Mouse (Mus musculus) liver, embryonic 14.5 days (tissue): ENCODE measurements around the gene Arhgap10. TPM values are rescaled to one million over a fixed set of nuclear protein-coding genes. Genes with fewer than 3 reads are reported as not detected.

ENCODE experiments used
- ATAC-seq: fragments of 200-750 bp; cut with Nextera tagmentation; 2 replicates; pipeline ENCODE4 v1.8.0; 2017; ENCODE audit warnings: moderate number of reproducible peaks, mild to moderate bottlenecking, moderate library complexity; ENCODE audit not compliant: insufficient read depth
- DNase-seq, 3 experiments: peaks; one replicate each; pipeline ENCODE4 v3.0.0-alpha.2; 2012 to 2013; ENCODE audit warnings: low read depth in 3 of 3, low spot score in 3 of 3
- H3K27ac ChIP-seq: fragments of 300-500 bp; sonication (generic); 2 replicates; pipeline ENCODE4 v1.5.1; 2014; ENCODE audit warnings: moderate library complexity, mild to moderate bottlenecking, control low read depth, inconsistent platforms
- H3K27me3 ChIP-seq: fragments of 300-500 bp; sonication (generic); 2 replicates; pipeline ENCODE4 v1.6.1; 2014; ENCODE audit warnings: mild to moderate bottlenecking, low read length, moderate library complexity; ENCODE audit not compliant: control insufficient read depth, insufficient read depth
- H3K36me3 ChIP-seq: fragments of 300-500 bp; sonication (generic); replicated peaks from 2 replicates; pipeline ENCODE4 v1.6.1; 2014; ENCODE audit warnings: low read depth; ENCODE audit not compliant: control insufficient read depth, insufficient read depth
- H3K4me1 ChIP-seq, 2 experiments: fragments of 200-500 bp in 1 of 2; fragments of 300-500 bp in 1 of 2; sonication (generic) in 1 of 2; replicated peaks; 2 replicates each; pipeline ENCODE4 v1.6.1; 2012 to 2014; ENCODE audit warnings: antibody characterized with exemption in 1 of 2, inconsistent platforms in 1 of 2, low read length in 1 of 2; ENCODE audit not compliant: control insufficient read depth in 2 of 2, insufficient read depth in 2 of 2
- H3K4me2 ChIP-seq: fragments of 300-500 bp; sonication (generic); 2 replicates; pipeline ENCODE4 v1.6.1; 2014; ENCODE audit warnings: low read depth, mild to moderate bottlenecking, control low read depth, moderate library complexity
- H3K4me3 ChIP-seq, 2 experiments: fragments of 200-500 bp in 1 of 2; fragments of 300-500 bp in 1 of 2; sonication (generic) in 1 of 2; 2 replicates each; pipeline ENCODE4 v1.5.1; 2012 to 2014; ENCODE audit warnings: low read depth in 2 of 2, low read length in 2 of 2, mild to moderate bottlenecking in 2 of 2, control low read depth in 1 of 2, inconsistent platforms in 1 of 2, moderate library complexity in 1 of 2; ENCODE audit not compliant: insufficient read depth in 1 of 2
- H3K9ac ChIP-seq: fragments of 300-500 bp; sonication (generic); replicated peaks from 2 replicates; pipeline ENCODE4 v1.6.1; 2014; ENCODE audit warnings: mild to moderate bottlenecking, control low read depth, moderate library complexity
- H3K9me3 ChIP-seq: fragments of 300-500 bp; sonication (generic); 2 replicates; pipeline ENCODE4 v1.6.1; 2016; ENCODE audit warnings: low read length, mixed read lengths; ENCODE audit not compliant: control insufficient read depth
- CTCF ChIP-seq: IDR thresholded peaks from 2 replicates; pipeline ENCODE4 v1.5.1; 2016; ENCODE audit warnings: antibody characterized with exemption, low read depth, control low read depth
- EP300 ChIP-seq: IDR thresholded peaks from 2 replicates; pipeline ENCODE4 v1.6.1; 2016; ENCODE audit warnings: antibody characterized with exemption, low read depth
- whole genome bisulfite sequencing: fragments of 180-500 bp; shearing (Covaris S2); extraction: QIAGEN DNeasy Blood & Tissue Kit; methylation state at CpG from one replicate; pipeline ENCODE4 v1.1.7; 2014; ENCODE audit not compliant: insufficient replicate concordance; 5-methylcytosine and 5-hydroxymethylcytosine counted together
- polyA plus RNA-seq, 2 experiments: library from polyadenylated mRNA; depleted of rRNA in 1 of 2; stranded (reverse) in 1 of 2; unstranded in 1 of 2; fragments of >200 nt; fragmentation: Nextera tagmentation in 1 of 2; extraction: Ambion mirVana in 1 of 2; gene quantifications; 2 replicates each; pipeline versions ENCODE4 v1.2.1 to v1.2.3; 2012 to 2014

The Arhgap10 gene
- polyA plus RNA-seq, 2 experiments: 4.6 TPM

DNA sequence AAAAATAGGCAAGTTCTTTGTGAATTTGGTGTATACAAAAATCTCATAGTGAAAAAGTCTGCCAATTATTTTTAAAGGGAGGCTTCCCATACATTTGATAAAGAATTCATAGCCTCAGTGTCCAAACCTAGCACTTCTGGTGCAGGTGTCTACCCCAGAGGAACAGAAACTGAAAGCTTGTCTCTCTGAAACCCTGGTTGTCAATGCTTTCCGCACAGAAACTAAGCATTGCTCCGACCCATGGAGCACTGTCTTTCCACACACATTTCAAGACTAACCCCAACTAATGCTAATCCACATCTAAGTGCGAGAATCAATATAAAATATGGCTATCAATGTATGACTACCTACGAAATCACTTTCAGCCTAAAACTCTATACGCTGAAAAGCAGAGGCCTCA is 116.6 kb downstream of the Arhgap10 start:
- H3K4me2 ChIP-seq: no peak overlapping the region
- H3K9ac ChIP-seq: no peak overlapping the region
- no peak overlapping the region for H3K27ac ChIP-seq
- peaks cover 2% of the 10 kb centered on the region; the same call in 1 of the 2 replicates for H3K36me3 ChIP-seq
- 71% methylated on average over 5 of the region's 5 CpGs for WGBS
- TF ChIP-seq CTCF (no peak), EP300 (no peak)
- ATAC-seq: no peak
- no peak overlapping the region for H3K4me3 ChIP-seq
- no peaks in the 10 kb centered on the region for H3K27me3 ChIP-seq
- no peaks in the 10 kb centered on the region for H3K9me3 ChIP-seq
- DNase-seq: no peak
- no peaks in the 10 kb centered on the region for H3K4me1 ChIP-seq

DNA sequence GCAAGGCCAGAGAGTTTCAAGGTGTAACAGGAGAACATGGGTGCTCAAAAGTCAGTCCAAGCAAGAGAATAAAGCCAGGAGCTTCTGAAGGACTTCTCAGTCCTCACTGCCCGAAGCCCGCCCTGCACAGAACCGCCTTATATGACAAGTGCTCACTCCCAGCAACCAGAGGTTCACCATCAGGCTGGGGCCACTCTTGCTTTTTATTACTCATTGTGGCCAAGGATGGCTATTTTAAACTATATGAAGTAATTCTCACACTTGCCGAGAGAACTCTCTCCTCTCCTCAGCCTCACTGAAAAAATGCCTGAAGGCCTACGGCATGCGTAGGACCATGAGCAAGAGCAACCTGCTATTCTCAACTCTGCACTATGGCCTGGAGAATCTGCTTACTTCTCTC is 133.7 kb downstream of the Arhgap10 start:
- no peak for ATAC-seq

DNA sequence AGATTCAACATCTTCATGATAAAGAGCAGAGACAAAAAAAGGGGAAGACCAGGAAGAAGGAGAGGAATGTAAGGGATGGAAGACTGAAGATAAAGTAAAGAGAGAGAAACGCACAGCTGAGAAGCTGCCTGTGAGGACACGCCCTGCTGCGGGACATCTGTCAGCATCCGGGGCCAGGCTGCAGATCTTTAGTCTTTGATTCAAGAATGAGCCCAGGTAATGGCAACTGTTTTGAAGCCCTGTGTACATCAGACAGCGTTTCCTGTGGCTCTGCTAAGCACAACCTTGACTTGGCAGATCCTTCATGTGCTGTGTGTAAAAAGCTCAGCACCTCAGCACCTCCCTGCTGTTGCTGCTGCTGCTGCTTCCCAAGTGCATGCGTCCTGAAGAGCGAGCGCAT is 134.1 kb downstream of the Arhgap10 start:
- WGBS: 73% methylated on average over 8 of the region's 8 CpGs

More for the DNA sequence above, 133.7 kb downstream of the Arhgap10 start:
- Histone ChIP-seq H3K9me3 (no peaks in the 10 kb centered on the region), H3K4me2 (no peak overlapping the region), H3K4me3 (no peak overlapping the region), H3K27me3 (no peaks in the 10 kb centered on the region), H3K27ac (no peak overlapping the region), H3K4me1 (no peaks in the 10 kb centered on the region), H3K9ac (no peak overlapping the region), H3K36me3 (no peaks in the 10 kb centered on the region)
- DNase-seq: no peak
- whole genome bisulfite sequencing: 82% methylated on average over 6 of the region's 6 CpGs
- TF ChIP-seq EP300: no peak
- TF ChIP-seq CTCF: no peak

DNA sequence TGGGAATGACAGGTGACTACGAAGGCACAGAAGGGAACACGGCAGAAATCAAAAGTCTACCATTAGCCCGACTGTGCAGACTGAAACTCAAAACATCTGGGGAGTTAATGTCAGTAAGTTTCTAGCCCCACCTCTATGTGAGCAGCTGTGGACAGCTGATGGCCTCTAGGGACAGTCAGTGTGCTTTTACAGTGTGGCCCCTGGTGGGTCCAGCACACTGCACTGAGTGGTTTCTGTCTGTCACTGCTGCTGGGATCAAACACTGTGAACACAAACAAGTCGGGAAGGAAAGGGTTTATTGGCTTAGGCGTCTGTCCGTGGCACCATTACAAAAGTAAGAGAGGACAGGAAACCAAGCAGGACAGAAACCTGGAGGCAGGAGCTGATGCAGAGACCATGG is 136.9 kb downstream of the Arhgap10 start:
- no peaks in the 10 kb centered on the region for H3K27me3 ChIP-seq
- DNase-seq (no peak), ATAC-seq (no peak)
- WGBS: 69% methylated on average over 6 of the region's 6 CpGs
- no peak overlapping the region for H3K27ac ChIP-seq
- H3K36me3 ChIP-seq: no peaks in the 10 kb centered on the region
- no peaks in the 10 kb centered on the region for H3K9me3 ChIP-seq
- no peaks in the 10 kb centered on the region for H3K4me1 ChIP-seq
- no peak overlapping the region for H3K4me2 ChIP-seq
- no peak overlapping the region for H3K9ac ChIP-seq
- H3K4me3 ChIP-seq: no peak overlapping the region
- TF ChIP-seq EP300 (no peak), CTCF (no peak)

More for the DNA sequence above, 134.1 kb downstream of the Arhgap10 start:
- no peak overlapping the region for H3K27ac ChIP-seq
- no peak overlapping the region for H3K9ac ChIP-seq
- TF ChIP-seq EP300 (no peak), CTCF (no peak)
- no peak overlapping the region for H3K4me3 ChIP-seq
- H3K27me3 ChIP-seq: no peaks in the 10 kb centered on the region
- no peak overlapping the region for H3K4me2 ChIP-seq
- no peaks in the 10 kb centered on the region for H3K36me3 ChIP-seq
- no peak for DNase-seq
- H3K4me1 ChIP-seq: no peaks in the 10 kb centered on the region
- no peaks in the 10 kb centered on the region for H3K9me3 ChIP-seq
- ATAC-seq: no peak

DNA sequence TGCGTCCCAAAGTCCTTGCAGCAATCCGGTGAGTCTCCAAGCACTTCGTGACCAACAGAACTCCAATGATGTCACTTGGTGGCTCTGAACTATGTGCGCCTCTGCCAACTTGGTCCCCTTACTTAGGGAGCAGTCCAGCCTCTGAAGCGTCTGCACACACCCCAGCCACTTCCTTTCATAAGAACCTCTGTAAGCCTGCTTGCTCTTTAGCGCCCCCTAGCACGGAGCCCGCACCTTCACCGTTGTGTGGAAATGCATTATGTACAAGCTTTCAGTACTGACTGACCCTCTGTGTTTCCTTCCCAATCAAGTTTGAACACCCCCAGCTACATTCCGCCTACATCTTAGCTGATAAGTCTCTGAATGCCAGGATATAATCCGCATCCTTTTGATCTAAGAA is 138.5 kb downstream of the Arhgap10 start:
- DNase-seq: peak; percentile 9 to 30 (median 12)
- WGBS: 55% methylated on average over 11 of the region's 11 CpGs
- Histone ChIP-seq H3K4me1 (no peaks in the 10 kb centered on the region), H3K9ac (no peak overlapping the region), H3K4me2 (no peak overlapping the region), H3K27me3 (no peaks in the 10 kb centered on the region), H3K36me3 (no peaks in the 10 kb centered on the region), H3K27ac (no peak overlapping the region), H3K9me3 (no peaks in the 10 kb centered on the region), H3K4me3 (no peak overlapping the region)
- TF ChIP-seq EP300 (no peak), CTCF (peak; percentile 79)
- ATAC-seq: no peak

DNA sequence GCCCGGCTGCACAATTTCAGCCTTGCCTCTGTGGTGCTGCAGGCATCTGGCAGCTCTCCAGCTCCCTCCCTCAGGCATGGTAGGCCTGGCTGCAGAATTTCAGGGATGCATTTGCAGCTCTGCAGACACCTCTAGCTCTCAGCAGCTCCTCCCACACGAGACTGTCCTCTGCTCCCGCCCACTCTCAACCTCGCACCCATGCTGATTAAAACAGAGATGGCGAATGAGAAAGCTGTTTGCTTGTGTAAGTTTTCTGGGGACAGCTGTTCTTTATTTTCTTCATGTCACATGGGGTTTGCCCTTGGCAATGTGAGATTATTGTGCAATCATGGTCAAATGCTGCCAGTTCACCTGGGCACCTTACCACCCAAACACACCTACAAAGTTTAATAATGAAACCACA is 141.3 kb downstream of the Arhgap10 start:
- DNase-seq: no peak

More for the DNA sequence above, 141.3 kb downstream of the Arhgap10 start:
- Histone ChIP-seq H3K4me3 (no peak overlapping the region), H3K4me2 (no peak overlapping the region), H3K9ac (no peak overlapping the region), H3K4me1 (no peaks in the 10 kb centered on the region), H3K27ac (no peak overlapping the region), H3K27me3 (no peaks in the 10 kb centered on the region), H3K36me3 (no peaks in the 10 kb centered on the region), H3K9me3 (no peaks in the 10 kb centered on the region)
- no peak for TF ChIP-seq EP300
- no peak for TF ChIP-seq CTCF
- no peak for ATAC-seq
- WGBS: 45% methylated on average over 5 of the region's 5 CpGs
